Mouse (Mus musculus): Measurements from ENCODE around the gene Slco6c1.
A peak's percentile ranks its signal among the peaks of the same experiment; 100 is the strongest.

Gene Slco6c1

GRCm38 (mm10) chr1:97128201-97128600, at the start of gene Slco6c1:
Gene Slco6c1, minus strand, starts transcription at chr1:97128301.
- DNase-seq (ENCODE audit: low spot score in 2 of 2), result no peak

DNA sequence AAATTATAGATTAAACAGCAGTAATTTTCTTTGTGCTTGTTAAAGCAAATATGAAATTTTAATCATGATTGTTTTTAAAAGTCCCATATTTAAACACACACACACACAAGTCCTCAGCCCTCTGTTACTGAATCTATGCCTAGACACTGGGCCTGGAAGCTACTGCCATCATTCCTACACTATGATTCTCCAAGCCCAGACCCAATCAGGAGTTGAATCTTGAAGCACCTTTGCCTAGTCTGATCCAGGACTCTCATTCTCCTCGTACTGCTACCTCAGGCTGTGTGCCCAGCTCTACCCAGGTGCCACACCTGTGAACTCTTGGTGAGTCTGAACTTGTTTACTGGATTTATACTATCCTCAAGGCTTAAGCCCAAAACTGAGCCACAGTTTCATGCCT, 89.1 kb downstream of the Slco6c1 start:
- no peak for DNase-seq (ENCODE audit: low spot score in 2 of 2)

DNA sequence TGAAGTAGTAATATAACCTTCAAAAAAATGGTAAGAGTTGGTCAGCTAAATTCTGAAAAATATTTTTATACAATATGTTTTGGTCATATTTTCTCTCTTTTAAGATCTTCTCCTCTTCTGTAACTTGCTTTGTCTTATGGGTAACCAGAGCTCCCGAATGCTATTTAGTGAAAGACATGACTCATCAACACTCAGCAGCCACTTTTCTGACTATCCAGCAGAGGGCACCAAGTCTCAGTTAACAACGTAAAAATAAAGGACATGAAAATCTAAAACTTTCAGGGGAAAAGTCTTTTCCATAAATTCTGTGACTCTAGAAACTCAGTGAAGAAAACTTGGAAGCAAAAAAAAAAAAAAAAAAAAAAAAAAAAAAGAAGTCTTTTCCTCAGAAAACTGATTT, 89.6 kb downstream of the Slco6c1 start:
- DNase-seq (ENCODE audit: low spot score in 2 of 2), result no peak

GRCm38 (mm10) chr1:97037955-97038354, 90.1 kb downstream of the Slco6c1 start:
- DNase-seq (ENCODE audit: low spot score in 2 of 2), result no peak

DNA sequence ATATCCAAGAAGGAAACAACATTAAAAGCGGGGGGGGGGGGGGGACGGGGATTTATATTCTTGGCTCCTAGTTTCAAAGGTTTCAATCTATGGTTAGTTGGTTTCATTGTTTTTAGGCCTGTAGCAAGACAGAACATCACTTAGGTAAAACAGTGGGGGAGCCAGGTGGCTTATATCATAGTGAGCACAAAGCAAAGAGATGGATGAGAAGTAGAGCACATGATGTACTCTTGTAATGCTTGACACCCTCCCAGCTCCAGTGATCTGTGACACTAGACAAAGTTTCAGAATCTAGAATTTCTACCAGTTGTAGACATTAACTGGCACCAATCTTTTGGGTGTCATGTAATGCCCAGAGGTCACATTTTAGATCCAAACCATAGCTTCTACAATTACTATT, 106.7 kb downstream of the Slco6c1 start:
- DNase-seq (ENCODE audit: low spot score in 2 of 2), result no peak

DNA sequence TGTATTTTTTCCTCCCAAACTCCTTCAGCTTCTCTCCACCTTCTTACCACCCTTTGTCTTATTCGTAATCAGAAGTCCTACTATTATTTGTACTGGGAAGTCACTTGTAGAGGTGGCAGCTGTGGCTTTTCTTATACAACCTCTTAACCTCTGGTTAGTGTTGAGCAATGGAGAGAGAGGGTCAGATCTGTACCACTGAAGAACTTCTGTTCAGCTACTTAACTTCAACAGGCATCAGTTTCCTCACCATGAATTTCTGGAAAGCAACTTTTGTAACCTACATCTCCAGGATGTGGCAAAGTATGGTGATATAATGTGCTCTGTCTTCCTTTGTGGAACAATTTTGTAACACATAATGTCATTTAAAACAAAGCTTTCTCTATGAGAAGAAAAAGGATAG, 108.7 kb downstream of the Slco6c1 start:
- DNase-seq (ENCODE audit: low spot score in 2 of 2), result no peak

GRCm38 (mm10) chr1:97018978-97019377, 109.1 kb downstream of the Slco6c1 start:
- DNase-seq (ENCODE audit: low spot score in 2 of 2), result peak; percentile 3 to 14
